Mouse (Mus musculus) limb, embryonic 12.5 days (tissue): ENCODE measurements at regions not wholly inside any gene's neighbourhood (a gene's known extent, or its start where the extent isn't known, plus 50 kb on each side); places are given as distances from the start of the nearest gene placed in this dataset. TPM values are rescaled to one million over a fixed set of nuclear protein-coding genes. Genes with fewer than 3 reads are reported as not detected.

Experiments
- microRNA-seq: library from miRNA; unstranded; fragments of <30 nt; microRNA quantifications from one replicate; pipeline ENCODE4, GENCODE M21; 2017

Small RNAs in the stretch of these regions (microRNA-seq; reads per million reads assigned to microRNA genes)
- not detected for gene Gm23364
